Mouse (Mus musculus) cerebellum, adult 2 months (tissue): ENCODE measurements around the gene Fgfr2.

Source experiments
- CTCF ChIP-seq: fragments of 200-500 bp; IDR thresholded peaks from 2 replicates; pipeline ENCODE4 v1.5.1; 2011; ENCODE audit warnings: low read depth, mild to moderate bottlenecking, control low read depth, low read length, moderate library complexity, borderline replicate concordance; ENCODE audit not compliant: insufficient read depth
- POLR2A ChIP-seq: fragments of 200-500 bp; IDR thresholded peaks from 2 replicates; pipeline ENCODE4 v1.6.1; 2011; ENCODE audit warnings: low read length, control low read depth, borderline replicate concordance; ENCODE audit not compliant: insufficient read depth

- no peak for TF ChIP-seq POLR2A
- TF ChIP-seq CTCF: no peak
Observed at GRCm38 (mm10) chr7:131552781-131553180, 1570.4 kb downstream of the Fgfr2 start.
